Mouse (Mus musculus) hindbrain, embryonic 13.5 days (tissue): ENCODE data around the gene Neu2. TPM values are rescaled to one million over a fixed set of nuclear protein-coding genes. Genes with fewer than 3 reads are reported as not detected.
A peak's percentile ranks its signal among the peaks of the same experiment; 100 is the strongest.

ENCODE experiments used
- ATAC-seq: fragments of 200-750 bp; cut with Nextera tagmentation; 2 replicates; pipeline ENCODE4 v1.8.0; 2017; ENCODE audit warnings: moderate TSS enrichment; ENCODE audit not compliant: low FRiP score
- H3K27ac ChIP-seq: fragments of 300-500 bp; sonication (generic); 2 replicates; pipeline ENCODE4 v1.5.1; 2015; ENCODE audit warnings: inconsistent platforms, mild to moderate bottlenecking, moderate library complexity
- H3K27me3 ChIP-seq: fragments of 300-500 bp; sonication (generic); 2 replicates; pipeline ENCODE4 v1.6.1; 2015; ENCODE audit warnings: mild to moderate bottlenecking, inconsistent platforms
- H3K36me3 ChIP-seq: fragments of 300-500 bp; sonication (generic); 2 replicates; pipeline ENCODE4 v1.6.1; 2015; ENCODE audit warnings: mild to moderate bottlenecking, inconsistent platforms
- H3K4me1 ChIP-seq: fragments of 300-500 bp; sonication (generic); replicated peaks from 2 replicates; pipeline ENCODE4 v1.6.1; 2015; ENCODE audit warnings: inconsistent platforms
- H3K4me2 ChIP-seq: fragments of 300-500 bp; sonication (generic); 2 replicates; pipeline ENCODE4 v1.6.1; 2015; ENCODE audit warnings: inconsistent platforms, mild to moderate bottlenecking, moderate library complexity
- H3K4me3 ChIP-seq: fragments of 300-500 bp; sonication (generic); 2 replicates; pipeline ENCODE4 v1.5.1; 2015; ENCODE audit warnings: mild to moderate bottlenecking, inconsistent platforms
- H3K9ac ChIP-seq: fragments of 300-500 bp; sonication (generic); 2 replicates; pipeline ENCODE4 v1.6.1; 2015; ENCODE audit warnings: mild to moderate bottlenecking, inconsistent platforms
- H3K9me3 ChIP-seq: fragments of 300-500 bp; sonication (generic); 2 replicates; pipeline ENCODE4 v1.6.1; 2016; ENCODE audit warnings: inconsistent platforms
- WGBS: fragments of 180-500 bp; shearing (Covaris S2); methylation state at CpG from one replicate; pipeline ENCODE4 v1.1.7; 2015; 5-methylcytosine and 5-hydroxymethylcytosine counted together
- polyA plus RNA-seq: library from polyadenylated mRNA; unstranded; fragments of >200 nt; fragmentation: Nextera tagmentation; extraction: Ambion mirVana; gene quantifications from 2 replicates; pipeline ENCODE4 v1.2.1, GENCODE M21; 2015

Gene Neu2
- polyA plus RNA-seq, 1 experiment from 2014 or later = 0.22 TPM

GRCm38 (mm10) chr1:87594671-87595070, 85.0 kb downstream of the Neu2 start:
- H3K4me3 ChIP-seq = no peak overlapping the region
- no peaks in the 10 kb centered on the region for H3K36me3 ChIP-seq
- no peaks in the 10 kb centered on the region for H3K9me3 ChIP-seq
- H3K4me1 ChIP-seq = no peaks in the 10 kb centered on the region
- no peaks in the 10 kb centered on the region for H3K27me3 ChIP-seq
- no peak for ATAC-seq
- H3K27ac ChIP-seq = no peak overlapping the region
- no peak overlapping the region for H3K4me2 ChIP-seq
- WGBS = 95% methylated on average over 10 of the region's 10 CpGs
- H3K9ac ChIP-seq = no peak overlapping the region

- ATAC-seq = no peak
- Histone ChIP-seq H3K9ac (no peak overlapping the region), H3K4me1 (no peaks in the 10 kb centered on the region), H3K27me3 (no peaks in the 10 kb centered on the region), H3K36me3 (no peaks in the 10 kb centered on the region), H3K9me3 (no peaks in the 10 kb centered on the region), H3K27ac (no peak overlapping the region), H3K4me3 (no peak overlapping the region), H3K4me2 (no peak overlapping the region)
- WGBS = 84% methylated on average over 7 of the region's 7 CpGs
These were observed 90.8 kb downstream of the Neu2 start for GRCm38 (mm10) chr1:87600533-87600932.

GRCm38 (mm10) chr1:87601801-87602200, 92.1 kb downstream of the Neu2 start:
- H3K27ac ChIP-seq = no peak overlapping the region
- ATAC-seq = no peak
- no peaks in the 10 kb centered on the region for H3K36me3 ChIP-seq
- WGBS = 77% methylated on average over 2 of the region's 2 CpGs
- H3K9me3 ChIP-seq = no peaks in the 10 kb centered on the region
- H3K27me3 ChIP-seq = no peaks in the 10 kb centered on the region
- H3K4me2 ChIP-seq = no peak overlapping the region
- no peaks in the 10 kb centered on the region for H3K4me1 ChIP-seq
- H3K4me3 ChIP-seq = no peak overlapping the region
- H3K9ac ChIP-seq = no peak overlapping the region

GRCm38 (mm10) chr1:87603389-87603788, 93.7 kb downstream of the Neu2 start:
- Histone ChIP-seq H3K36me3 (no peaks in the 10 kb centered on the region), H3K27me3 (no peaks in the 10 kb centered on the region)
- WGBS = 93% methylated on average over 5 of the region's 5 CpGs

DNA sequence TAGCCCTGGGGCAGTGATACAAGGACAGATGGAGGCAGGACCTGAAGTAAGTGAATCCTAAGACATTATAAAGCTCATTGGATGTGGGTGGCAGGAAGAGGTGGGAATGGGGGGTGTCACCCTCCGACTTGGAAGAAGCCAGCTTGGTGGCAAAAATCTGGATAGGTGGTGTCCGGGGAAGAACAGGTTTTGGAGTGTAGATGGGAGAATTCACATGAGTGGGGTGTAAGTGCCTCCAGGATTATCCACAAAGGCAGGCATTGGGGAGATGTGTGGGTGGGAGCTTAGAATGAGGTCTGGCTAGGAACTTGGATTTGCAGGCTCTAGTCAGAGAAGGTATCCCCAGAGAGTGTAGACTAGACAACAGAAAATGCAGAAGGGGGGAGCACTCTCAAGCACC, 95.6 kb downstream of the Neu2 start:
- 93% methylated on average over 2 of the region's 2 CpGs for WGBS
- Histone ChIP-seq H3K4me3 (no peak overlapping the region), H3K27ac (no peak overlapping the region), H3K36me3 (no peaks in the 10 kb centered on the region), H3K4me1 (no peaks in the 10 kb centered on the region), H3K4me2 (no peak overlapping the region), H3K9ac (no peak overlapping the region), H3K9me3 (no peaks in the 10 kb centered on the region), H3K27me3 (no peaks in the 10 kb centered on the region)
- no peak for ATAC-seq

More at GRCm38 (mm10) chr1:87603389-87603788, 93.7 kb downstream of the Neu2 start:
- H3K4me3 ChIP-seq = no peak overlapping the region
- H3K9me3 ChIP-seq = no peaks in the 10 kb centered on the region
- ATAC-seq = no peak
- no peak overlapping the region for H3K27ac ChIP-seq
- no peak overlapping the region for H3K9ac ChIP-seq
- H3K4me2 ChIP-seq = no peak overlapping the region
- no peaks in the 10 kb centered on the region for H3K4me1 ChIP-seq

DNA sequence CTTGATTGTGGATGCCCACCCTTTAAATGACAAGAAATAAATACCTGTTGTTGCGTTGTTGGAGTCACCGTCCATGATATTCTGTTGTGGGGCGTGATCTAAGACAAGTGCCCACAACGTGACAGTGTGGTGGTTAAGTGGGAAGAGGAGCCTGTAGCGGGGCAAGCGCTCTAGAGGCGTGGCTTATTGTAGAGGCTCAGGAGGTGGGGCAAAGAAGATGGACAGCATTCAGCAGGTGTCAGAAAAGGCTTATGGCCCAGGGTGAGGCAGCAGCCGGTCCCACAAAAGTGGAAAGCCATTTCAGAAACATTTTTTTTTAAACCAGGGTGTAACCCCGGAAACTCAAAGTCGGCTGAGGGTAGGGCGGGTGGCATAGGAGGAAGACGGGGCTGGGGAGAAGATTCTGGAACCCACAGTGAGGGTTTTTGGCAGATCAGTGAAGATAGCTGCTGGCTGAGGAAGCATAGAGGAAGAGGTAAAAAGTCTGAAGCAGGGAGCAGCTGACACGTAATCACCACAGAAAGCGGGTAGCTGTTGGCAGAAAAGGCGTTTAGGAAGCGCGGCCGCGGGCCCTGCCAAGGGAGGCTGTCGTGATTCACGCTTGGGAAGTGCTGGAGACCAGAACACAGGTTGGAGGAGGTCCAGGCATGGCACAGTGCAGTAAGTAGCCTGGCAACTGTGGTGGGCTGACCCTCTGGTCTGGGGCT, 97.8 kb downstream of the Neu2 start:
- WGBS = 75% methylated on average over 21 of the region's 21 CpGs
- Histone ChIP-seq H3K4me2 (no peak overlapping the region), H3K4me1 (no peaks in the 10 kb centered on the region), H3K4me3 (no peak overlapping the region), H3K36me3 (no peaks in the 10 kb centered on the region), H3K9me3 (no peaks in the 10 kb centered on the region), H3K27ac (no peak overlapping the region), H3K27me3 (no peaks in the 10 kb centered on the region), H3K9ac (no peak overlapping the region)
- ATAC-seq = peak; percentile 61; the same call in 1 of the 2 replicates

DNA sequence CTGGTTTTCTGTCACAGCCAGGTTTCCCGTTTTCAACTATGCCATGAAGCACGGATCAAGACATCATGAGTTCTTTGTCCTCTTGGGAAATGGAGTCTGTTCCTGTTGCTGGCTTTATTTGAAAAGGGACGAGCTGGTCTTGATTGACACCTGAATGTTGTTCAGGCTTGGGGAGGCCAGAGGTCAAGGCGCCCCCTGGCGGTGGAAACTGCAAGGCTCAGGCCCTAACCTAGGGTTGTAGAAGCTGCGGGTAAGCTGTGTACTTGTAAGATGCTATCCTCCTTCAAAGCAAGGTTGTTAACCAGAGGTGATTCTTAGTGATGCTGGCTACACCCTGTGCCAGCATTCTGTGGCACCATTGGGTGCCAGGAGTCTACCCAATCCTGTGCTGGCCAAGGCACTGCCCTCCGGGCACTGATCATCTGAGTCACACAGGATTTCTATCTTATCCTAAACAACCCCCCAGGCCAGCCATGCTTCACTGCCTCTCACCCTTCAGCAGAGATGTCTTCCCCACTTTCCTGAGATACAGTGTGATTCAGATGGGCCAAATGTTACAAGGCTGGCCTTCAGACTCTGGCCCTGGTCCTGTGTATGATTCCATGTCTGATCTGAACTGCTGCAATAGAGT, 98.8 kb downstream of the Neu2 start:
- no peaks in the 10 kb centered on the region for H3K4me1 ChIP-seq
- 29% methylated on average over 7 of the region's 7 CpGs for WGBS
- H3K9ac ChIP-seq = no peak overlapping the region
- no peak overlapping the region for H3K27ac ChIP-seq
- no peaks in the 10 kb centered on the region for H3K36me3 ChIP-seq
- H3K27me3 ChIP-seq = no peaks in the 10 kb centered on the region
- no peak overlapping the region for H3K4me3 ChIP-seq
- ATAC-seq = no peak
- H3K4me2 ChIP-seq = no peak overlapping the region
- no peaks in the 10 kb centered on the region for H3K9me3 ChIP-seq

DNA sequence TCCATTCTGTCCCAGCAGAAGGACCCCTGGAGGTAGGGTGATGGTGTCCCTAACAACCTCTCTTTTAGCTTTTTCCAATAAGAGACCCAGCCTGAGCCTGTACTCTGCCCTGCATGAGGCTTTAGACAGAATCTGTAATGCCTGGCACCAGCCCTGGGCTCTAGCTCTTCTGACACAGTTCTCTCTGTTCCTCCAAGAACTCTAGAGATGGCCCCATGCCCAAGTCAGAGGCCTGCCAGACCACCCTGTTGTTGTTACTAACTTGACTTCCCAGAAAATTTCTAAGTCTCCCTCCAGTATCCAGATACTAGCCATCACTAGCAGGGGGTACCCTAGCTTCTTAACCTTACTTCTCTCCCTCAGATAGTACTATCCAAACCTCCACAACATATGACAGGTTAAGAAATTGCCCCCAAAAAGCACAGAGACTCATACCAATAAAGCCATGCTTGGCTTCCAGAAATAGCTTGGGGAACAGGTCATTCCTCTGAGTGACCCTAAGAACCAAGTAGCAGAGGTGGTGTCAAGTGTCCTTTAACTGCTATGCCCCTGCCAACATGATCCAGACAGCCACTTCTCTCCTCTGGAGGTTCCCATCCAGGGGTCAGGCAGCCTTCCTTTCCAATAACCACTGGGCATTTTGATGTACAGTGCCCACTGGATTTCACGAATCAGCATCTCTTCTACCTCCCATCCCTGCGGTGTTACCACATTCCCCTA, 105.0 kb downstream of the Neu2 start:
- Histone ChIP-seq H3K36me3 (no peaks in the 10 kb centered on the region), H3K4me2 (no peak overlapping the region), H3K9ac (no peak overlapping the region), H3K27me3 (no peaks in the 10 kb centered on the region), H3K4me3 (no peak overlapping the region), H3K4me1 (no peaks in the 10 kb centered on the region), H3K27ac (no peak overlapping the region), H3K9me3 (0 out of 2 replicates have a peak, but pooled peaks cover 4% of the 10 kb centered on the region)
- ATAC-seq = no peak
- WGBS = 92% methylated on average over 2 of the region's 2 CpGs

DNA sequence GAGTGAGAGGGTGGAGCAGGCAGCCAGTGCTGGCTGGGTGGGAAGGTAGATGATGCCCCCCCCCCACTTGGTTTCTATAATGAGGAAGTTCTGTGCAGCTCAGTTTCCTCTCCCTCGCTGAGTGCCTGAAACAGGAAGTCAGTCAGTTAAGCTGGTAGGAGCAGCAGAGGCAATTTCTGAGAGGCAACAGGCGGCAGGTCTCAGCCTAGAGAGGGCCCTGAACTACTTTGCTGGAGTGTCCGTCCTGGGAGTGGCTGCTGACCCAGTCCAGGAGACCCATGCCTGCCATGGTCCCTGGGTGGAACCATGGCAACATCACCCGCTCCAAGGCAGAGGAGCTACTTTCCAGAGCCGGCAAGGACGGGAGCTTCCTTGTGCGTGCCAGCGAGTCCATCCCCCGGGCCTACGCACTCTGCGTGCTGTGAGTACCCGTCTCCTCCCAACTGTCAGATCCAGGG, 110.6 kb downstream of the Neu2 start, which contains the start of gene Inpp5d:
Inpp5d (plus strand) TSS at position 102 of the 458 bp plus-strand sequence.
- H3K27me3 ChIP-seq = no peaks in the 10 kb centered on the region
- no peak for ATAC-seq
- no peaks in the 10 kb centered on the region for H3K36me3 ChIP-seq
- no peaks in the 10 kb centered on the region for H3K4me1 ChIP-seq
- peak within 1 kb of the TSS; percentile 3; the same call in 1 of the 2 replicates for H3K4me3 ChIP-seq
- H3K9me3 ChIP-seq = 0 out of 2 replicates have a peak, but pooled peaks cover 4% of the 10 kb centered on the region
- 83% methylated on average over 12 of the region's 12 CpGs for WGBS
- H3K9ac ChIP-seq = no peak within 1 kb of the TSS
- H3K4me2 ChIP-seq = peak within 1 kb of the TSS; percentile 25; the same call in 1 of the 2 replicates
- no peak within 1 kb of the TSS for H3K27ac ChIP-seq

DNA sequence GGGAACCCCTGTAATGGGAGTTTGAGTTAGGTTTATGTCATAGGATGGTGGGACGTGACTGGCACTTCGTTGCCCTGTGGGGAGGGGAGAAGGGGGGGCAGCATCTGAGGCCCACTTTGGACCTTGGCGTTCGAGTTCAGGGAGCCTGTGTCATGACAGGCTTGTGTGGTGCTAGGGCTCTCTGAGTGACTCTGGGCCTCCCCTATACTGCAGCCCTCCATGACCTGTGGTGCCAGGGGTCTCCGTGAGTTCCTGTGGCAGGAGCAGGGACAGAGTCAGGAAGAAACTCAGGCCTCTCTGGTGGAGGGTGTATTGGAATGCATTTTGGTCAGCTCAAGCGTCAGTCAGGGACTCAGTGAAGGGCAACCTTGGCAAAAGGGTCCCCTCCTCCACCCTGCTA, 111.0 kb downstream of the Neu2 start:
- 83% methylated on average over 6 of the region's 6 CpGs for WGBS
- Histone ChIP-seq H3K4me2 (peak overlapping the region; percentile 25; the same call in 1 of the 2 replicates), H3K36me3 (no peaks in the 10 kb centered on the region), H3K27me3 (no peaks in the 10 kb centered on the region), H3K4me1 (no peaks in the 10 kb centered on the region), H3K27ac (no peak overlapping the region), H3K9ac (no peak overlapping the region), H3K9me3 (0 out of 2 replicates have a peak, but pooled peaks cover 4% of the 10 kb centered on the region), H3K4me3 (0 out of 2 replicates have a peak overlapping the region, but pooled peaks have one; percentile 3)
- ATAC-seq = no peak

DNA sequence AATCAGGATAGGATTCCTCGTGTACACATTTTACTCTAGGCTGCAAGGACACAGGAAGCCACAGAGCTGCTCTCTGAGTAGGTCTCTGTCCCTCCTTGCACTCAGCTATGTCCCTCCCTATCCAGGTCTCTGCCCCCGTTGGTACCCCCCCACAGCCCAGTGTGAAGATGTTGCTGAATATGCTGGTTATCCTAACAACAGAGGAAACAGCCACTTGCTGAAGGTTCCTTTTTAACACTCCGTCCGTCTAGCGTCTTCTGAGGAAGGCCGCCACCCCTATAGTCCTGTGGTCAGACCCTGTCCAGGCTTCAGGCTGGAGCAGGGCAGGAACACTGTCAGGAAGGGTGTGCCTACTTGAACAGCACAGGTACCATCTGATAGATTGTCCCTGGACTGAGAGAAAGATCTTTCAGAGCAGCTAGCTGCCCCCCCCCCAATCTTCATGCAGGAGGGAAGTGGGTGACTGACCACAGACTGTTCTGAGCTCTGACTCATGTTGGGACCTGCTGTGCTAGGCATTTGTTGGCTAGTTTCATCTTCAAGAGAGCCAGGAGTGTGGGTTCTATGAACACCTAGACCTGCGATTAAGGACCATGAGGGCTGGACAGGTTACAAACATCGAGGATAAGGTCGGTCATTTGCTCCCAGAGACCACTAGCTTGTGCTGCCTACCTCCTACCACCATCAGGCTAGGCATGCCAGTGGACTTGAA, 111.6 kb downstream of the Neu2 start:
- peak overlapping the region; percentile 25; the same call in 1 of the 2 replicates for H3K4me2 ChIP-seq
- WGBS = 88% methylated on average over 9 of the region's 9 CpGs

More for the DNA sequence above, 111.6 kb downstream of the Neu2 start:
- H3K27ac ChIP-seq = no peak overlapping the region
- 0 out of 2 replicates have a peak, but pooled peaks cover 4% of the 10 kb centered on the region for H3K9me3 ChIP-seq
- H3K36me3 ChIP-seq = no peaks in the 10 kb centered on the region
- no peaks in the 10 kb centered on the region for H3K4me1 ChIP-seq
- H3K9ac ChIP-seq = no peak overlapping the region
- H3K4me3 ChIP-seq = no peak overlapping the region
- no peak for ATAC-seq
- H3K27me3 ChIP-seq = no peaks in the 10 kb centered on the region
